ENCODE assay signal across 16 mouse cellular contexts in genomic region chr4:132295696-132296390, GRCm38 (mm10). TPM values are rescaled to one million over a fixed set of nuclear protein-coding genes. Genes with fewer than 3 reads are reported as not detected.
DNase-seq lines count a peak whose midpoint lies in the region; ATAC-seq and TF ChIP-seq lines count a peak whose summit lies in the region.
"Had no signal": no experiment of that assay in that cellular context is flagged by ENCODE, and none has a peak within 500 bp of the region (broad histone marks: within the 10 kb centered on the region; RNA-seq: fewer than 3 reads in every experiment).

No protein-coding gene starts in this region.

- WGBS in kidney, adult 2 months, result 55% methylated on average over 8 of the region's 8 CpGs
- WGBS in midbrain, postnatal 0 days, result 46% methylated on average over 8 of the region's 8 CpGs
- 48% methylated on average over 8 of the region's 8 CpGs for WGBS in midbrain, embryonic 11.5 days

- no peak overlapping the region for H3K9ac ChIP-seq in midbrain, postnatal 0 days (replicated peaks; ENCODE audit: low read length, poor library complexity, severe bottlenecking)
- H3K9ac ChIP-seq in midbrain, embryonic 11.5 days (ENCODE audit: low read length), result no peak overlapping the region

- no peaks in the 10 kb centered on the region for H3K27me3 ChIP-seq in kidney, adult 2 months (replicated peaks; ENCODE audit: control insufficient read depth, insufficient read depth, low read length)
- no peaks in the 10 kb centered on the region for H3K27me3 ChIP-seq in midbrain, postnatal 0 days (ENCODE audit: insufficient read depth, low read length)
- H3K27me3 ChIP-seq in midbrain, embryonic 11.5 days (ENCODE audit: control insufficient read depth, insufficient read depth, low read length), result no peaks in the 10 kb centered on the region
- H3K27me3 ChIP-seq in splenic B cell, adult 2 months (ENCODE audit: control insufficient read depth, insufficient read depth, low read length, poor library complexity, severe bottlenecking), result no peaks in the 10 kb centered on the region

- no peak overlapping the region for H3K27ac ChIP-seq in kidney, adult 2 months (ENCODE audit: insufficient read depth, low read depth, low read length)
- no peak overlapping the region for H3K27ac ChIP-seq in midbrain, postnatal 0 days (ENCODE audit: low read depth, low read length)
- H3K27ac ChIP-seq in midbrain, embryonic 11.5 days (ENCODE audit: low read depth, low read length), result no peak overlapping the region

- H3K4me1 ChIP-seq in kidney, adult 2 months (ENCODE audit: control insufficient read depth, insufficient read depth, low read length), result peaks cover 4% of the 10 kb centered on the region; the same call in 1 of the 2 replicates
- no peaks in the 10 kb centered on the region for H3K4me1 ChIP-seq in midbrain, postnatal 0 days (ENCODE audit: insufficient read depth, low read length)
- no peaks in the 10 kb centered on the region for H3K4me1 ChIP-seq in midbrain, embryonic 11.5 days (ENCODE audit: control insufficient read depth, insufficient read depth, low read length)

- TF ChIP-seq CTCF in kidney, adult 2 months (conservative IDR thresholded peaks at IDR 0.05; ENCODE audit: insufficient read depth, insufficient read length, low read depth, low read length), result peak; percentile 59
- TF ChIP-seq CTCF in midbrain, postnatal 0 days (IDR thresholded peaks at IDR 0.05), result peak; percentile 20; the same call in 1 of the 2 replicates

- TF ChIP-seq POLR2A in kidney, adult 2 months (IDR thresholded peaks at IDR 0.05; ENCODE audit: low read depth, low read length), result no peak

- no peak overlapping the region for H3K4me3 ChIP-seq in kidney, adult 2 months (ENCODE audit: insufficient read depth, low read depth, low read length)
- no peak overlapping the region for H3K4me3 ChIP-seq in midbrain, postnatal 0 days (ENCODE audit: low read depth, low read length)
- H3K4me3 ChIP-seq in midbrain, embryonic 11.5 days (ENCODE audit: low read depth, low read length), result no peak overlapping the region

- DNase-seq in kidney, adult 2 months, result no peak
- no peak for DNase-seq in kidney, postnatal 14 days
- no peak for DNase-seq in midbrain, postnatal 0 days (ENCODE audit: low spot score)
- DNase-seq in midbrain, embryonic 11.5 days (ENCODE audit: low spot score, missing footprints), result no peak
- DNase-seq in R1 (ENCODE audit: low read depth, low spot score), result peak; percentile 76
- peak; percentile 19 for DNase-seq in splenic B cell, adult 2 months (ENCODE audit: low read depth, low spot score)
- DNase-seq in neural tube, embryonic 10.5 days (ENCODE audit: extremely low spot score, low spot score), result no peak
- no peak for DNase-seq in adrenal gland, adult 18-20 months (ENCODE audit: low spot score in 2 of 2)
- DNase-seq: adrenal gland, adult 8-10 months; heart, postnatal 4 days; kidney, adult 8-10 months; left cerebral cortex, postnatal 4 days; midbrain, embryonic 14.5 days; right cerebral cortex, adult 18-20 months; thymus, adult 18-20 months had no signal

- H3K4me2 ChIP-seq in midbrain, postnatal 0 days (ENCODE audit: low read depth, low read length, poor library complexity, severe bottlenecking), result no peak overlapping the region
- H3K4me2 ChIP-seq in midbrain, embryonic 11.5 days, result no peak overlapping the region

- H3K36me3 ChIP-seq in kidney, adult 2 months (ENCODE audit: control insufficient read depth, insufficient read depth, low read length), result no peaks in the 10 kb centered on the region
- H3K36me3 ChIP-seq in midbrain, postnatal 0 days (ENCODE audit: insufficient read depth, low read length), result peaks cover 19% of the 10 kb centered on the region
- H3K36me3 ChIP-seq in midbrain, embryonic 11.5 days (ENCODE audit: control insufficient read depth, insufficient read depth, low read length), result peaks cover 7% of the 10 kb centered on the region; the same call in 1 of the 2 replicates
- H3K36me3 ChIP-seq in splenic B cell, adult 2 months (ENCODE audit: control insufficient read depth, insufficient read depth, low read length, poor library complexity, severe bottlenecking), result peaks cover 2% of the 10 kb centered on the region

- H3K9me3 ChIP-seq in midbrain, postnatal 0 days (ENCODE audit: low read length), result no peaks in the 10 kb centered on the region
- peaks cover 5% of the 10 kb centered on the region; the same call in 1 of the 2 replicates for H3K9me3 ChIP-seq in midbrain, embryonic 11.5 days (ENCODE audit: control insufficient read depth, low read length)

- no peak for ATAC-seq in midbrain, postnatal 0 days (ENCODE audit: low FRiP score)
- no peak for ATAC-seq in midbrain, embryonic 11.5 days (ENCODE audit: low FRiP score)

RNA-seq across cellular contexts. Expression of gene Rab42, which starts 7.3 kb away (rescaled TPM):
- 7.2 and 8.9 TPM in 2 replicates for polyA plus RNA-seq in kidney, adult 2 months (2012; rRNA removed)
- 0.38 and 3.3 TPM in 2 replicates for total RNA-seq in midbrain, postnatal 0 days (2014; rRNA removed)
- 4.2 and 4.3 TPM in 2 replicates for polyA plus RNA-seq in midbrain, postnatal 0 days (2015; fragmentation: Nextera tagmentation; extraction: Ambion mirVana)
- polyA plus RNA-seq in midbrain, embryonic 11.5 days (2014; fragmentation: Nextera tagmentation; extraction: Ambion mirVana), result 0.42 and 0.59 TPM in 2 replicates
- 1 to 10 TPM; 1.4 to 1.6 TPM for total RNA-seq in adrenal gland, adult 18-20 months (2021)
- total RNA-seq: G1E had no signal

RNA-seq across cellular contexts. Expression of gene Taf12, which starts 21.7 kb away (rescaled TPM):
- polyA plus RNA-seq in kidney, adult 2 months (2012; rRNA removed), result 12.2 and 15.0 TPM in 2 replicates
- 9.0 and 19.8 TPM in 2 replicates for total RNA-seq in midbrain, postnatal 0 days (2014; rRNA removed)
- polyA plus RNA-seq in midbrain, postnatal 0 days (2015; fragmentation: Nextera tagmentation; extraction: Ambion mirVana), result 30.3 and 33.1 TPM in 2 replicates
- polyA plus RNA-seq in midbrain, embryonic 11.5 days (2014; fragmentation: Nextera tagmentation; extraction: Ambion mirVana), result 67.2 and 70.5 TPM in 2 replicates
- total RNA-seq in adrenal gland, adult 18-20 months (2021), result 10 to 100 TPM; 30.7 to 37.8 TPM

RNA-seq across cellular contexts. Expression of gene Trnau1ap, which starts 33.5 kb away (rescaled TPM):
- 24.4 and 30.2 TPM in 2 replicates for polyA plus RNA-seq in kidney, adult 2 months (2012; rRNA removed)
- 47.7 and 55.2 TPM in 2 replicates for total RNA-seq in midbrain, postnatal 0 days (2014; rRNA removed)
- 56.9 and 63.0 TPM in 2 replicates for polyA plus RNA-seq in midbrain, postnatal 0 days (2015; fragmentation: Nextera tagmentation; extraction: Ambion mirVana)
- 78.0 and 83.3 TPM in 2 replicates for polyA plus RNA-seq in midbrain, embryonic 11.5 days (2014; fragmentation: Nextera tagmentation; extraction: Ambion mirVana)
- total RNA-seq in adrenal gland, adult 18-20 months (2021), result 10 to 100 TPM; 27.1 to 32.9 TPM

RNA-seq across cellular contexts. Expression of gene Gmeb1, which starts 34.4 kb away (rescaled TPM):
- polyA plus RNA-seq in kidney, adult 2 months (2012; rRNA removed), result 10.7 and 12.8 TPM in 2 replicates
- 10.6 and 21.0 TPM in 2 replicates for total RNA-seq in midbrain, postnatal 0 days (2014; rRNA removed)
- 28.8 and 30.5 TPM in 2 replicates for polyA plus RNA-seq in midbrain, postnatal 0 days (2015; fragmentation: Nextera tagmentation; extraction: Ambion mirVana)
- 37.0 and 39.6 TPM in 2 replicates for polyA plus RNA-seq in midbrain, embryonic 11.5 days (2014; fragmentation: Nextera tagmentation; extraction: Ambion mirVana)
- total RNA-seq in adrenal gland, adult 18-20 months (2021), result 10 to 100 TPM; 15.7 to 18.0 TPM

RNA-seq across cellular contexts. Expression of gene Rcc1, which starts 57.6 kb away (rescaled TPM):
- polyA plus RNA-seq in kidney, adult 2 months (2012; rRNA removed), result 9.4 and 10.1 TPM in 2 replicates
- total RNA-seq in midbrain, postnatal 0 days (2014; rRNA removed), result 18.7 and 23.4 TPM in 2 replicates
- polyA plus RNA-seq in midbrain, postnatal 0 days (2015; fragmentation: Nextera tagmentation; extraction: Ambion mirVana), result 21.7 and 21.9 TPM in 2 replicates
- 62.1 and 70.3 TPM in 2 replicates for polyA plus RNA-seq in midbrain, embryonic 11.5 days (2014; fragmentation: Nextera tagmentation; extraction: Ambion mirVana)
- 10 to 100 TPM; 15.4 to 15.6 TPM for total RNA-seq in adrenal gland, adult 18-20 months (2021)

Comparison
In these comparisons a context has a peak if more than half of its experiments do, and no peak if none do; other contexts are left out.
1. DNase-seq: peak in R1 (single experiment) and splenic B cell, adult 2 months (single experiment); none in kidney, adult 2 months (single experiment), kidney, postnatal 14 days (single experiment), midbrain, postnatal 0 days (single experiment), midbrain, embryonic 11.5 days (single experiment), neural tube, embryonic 10.5 days (single experiment) and adrenal gland, adult 18-20 months (0 of 2).